Mouse (Mus musculus): ENCODE data around the gene Col18a1. TPM values are rescaled to one million over a fixed set of nuclear protein-coding genes. Genes with fewer than 3 reads are reported as not detected.
A peak's percentile ranks its signal among the peaks of the same experiment; 100 is the strongest.

The Col18a1 gene
- polyA plus RNA-seq, 1 experiment from 2014 or later = 48.6 TPM

DNA sequence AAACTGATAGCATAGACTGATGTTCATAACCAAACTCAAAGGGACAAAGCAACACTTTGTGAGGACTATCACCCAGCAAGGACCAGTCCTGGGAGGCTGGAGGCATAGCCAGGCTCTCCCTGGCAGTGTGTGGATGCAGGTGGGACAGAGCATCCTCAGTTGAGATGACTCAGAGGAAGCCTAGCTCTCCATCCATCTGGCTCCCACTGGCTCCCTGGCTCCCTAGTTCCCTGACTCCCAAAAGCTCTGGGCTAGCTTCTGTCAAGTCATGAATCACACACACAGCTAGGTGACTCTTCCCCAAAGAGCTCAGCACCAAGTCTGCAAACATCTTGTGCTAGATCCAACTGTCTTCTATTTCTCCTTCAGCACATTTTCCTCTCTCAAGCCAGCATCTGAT lies 72.5 kb downstream of the Col18a1 start:
- Histone ChIP-seq H3K9ac (ENCODE audit: low read depth, low read length) (no peak overlapping the region), H3K9me3 (ENCODE audit: control insufficient read depth, low read length) (peaks cover 4% of the 10 kb centered on the region; the same call in 1 of the 2 replicates), H3K4me1 (ENCODE audit: control insufficient read depth, insufficient read depth, low read length) (peaks cover 9% of the 10 kb centered on the region; the same call in 1 of the 2 replicates), H3K36me3 (ENCODE audit: control insufficient read depth, insufficient read depth, low read length) (no peaks in the 10 kb centered on the region), H3K27ac (ENCODE audit: low read length) (no peak overlapping the region), H3K4me3 (ENCODE audit: low read length) (no peak overlapping the region), H3K4me2 (ENCODE audit: low read depth, low read length) (no peak overlapping the region), H3K27me3 (replicated peaks; ENCODE audit: control insufficient read depth, insufficient read depth, low read length) (no peaks in the 10 kb centered on the region)
- no peak for ATAC-seq

DNA sequence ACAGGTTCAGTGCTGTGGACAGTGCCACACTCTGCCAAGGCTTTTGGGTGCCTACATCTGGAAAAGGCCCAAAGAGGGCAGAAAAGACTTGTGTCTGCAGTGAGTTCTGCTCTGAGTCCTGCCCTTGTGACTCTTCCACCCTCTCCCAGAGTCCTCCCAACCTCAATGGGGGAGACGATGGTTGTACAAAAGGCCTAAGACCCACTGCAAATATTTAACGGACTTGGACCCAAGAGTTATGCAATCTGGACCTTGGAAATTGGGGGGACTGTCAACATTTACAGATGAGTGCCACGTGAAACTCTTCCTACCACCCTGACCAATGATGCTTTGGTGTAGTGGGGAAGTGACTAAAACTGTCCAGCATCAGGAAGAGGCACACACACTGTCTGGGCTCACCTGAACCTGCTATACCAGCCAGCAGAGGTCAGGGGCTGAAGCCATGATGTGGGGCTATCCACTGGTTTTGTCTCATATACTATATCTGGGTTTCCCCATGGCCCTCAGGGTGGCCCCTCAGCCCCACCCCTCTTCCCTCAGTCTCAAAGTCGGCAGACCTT lies 74.7 kb downstream of the Col18a1 start:
- Histone ChIP-seq H3K9ac (ENCODE audit: low read depth, low read length) (no peak overlapping the region), H3K36me3 (ENCODE audit: control insufficient read depth, insufficient read depth, low read length) (no peaks in the 10 kb centered on the region), H3K27ac (ENCODE audit: low read length) (no peak overlapping the region), H3K4me3 (ENCODE audit: low read length) (no peak overlapping the region), H3K4me2 (ENCODE audit: low read depth, low read length) (no peak overlapping the region), H3K9me3 (ENCODE audit: control insufficient read depth, low read length) (peaks cover 4% of the 10 kb centered on the region; the same call in 1 of the 2 replicates), H3K27me3 (replicated peaks; ENCODE audit: control insufficient read depth, insufficient read depth, low read length) (no peaks in the 10 kb centered on the region), H3K4me1 (ENCODE audit: control insufficient read depth, insufficient read depth, low read length) (0 out of 2 replicates have a peak, but pooled peaks cover 5% of the 10 kb centered on the region)
- ATAC-seq = no peak
- 68% methylated on average over 4 of the region's 4 CpGs for WGBS

DNA sequence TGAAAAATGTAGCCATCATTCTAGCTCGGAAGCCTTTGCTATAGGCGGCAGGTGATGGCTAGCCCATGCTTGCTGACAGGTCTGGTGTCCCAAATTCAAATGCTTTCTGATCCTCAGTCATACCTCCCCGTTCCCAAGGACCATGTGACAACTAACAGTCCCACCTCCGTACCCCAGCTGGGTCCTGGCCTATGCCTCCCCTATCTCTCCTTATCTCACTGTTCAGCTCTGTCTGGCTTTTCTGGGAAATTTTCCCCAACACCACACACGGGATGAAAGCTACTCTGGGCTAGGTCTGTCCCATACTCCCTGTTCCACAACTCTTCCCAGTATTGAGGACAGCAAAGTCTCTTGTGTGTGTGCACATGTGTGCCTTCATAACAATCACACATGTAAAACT lies 76.3 kb downstream of the Col18a1 start:
- Histone ChIP-seq H3K9me3 (ENCODE audit: control insufficient read depth, low read length) (peaks cover 4% of the 10 kb centered on the region; the same call in 1 of the 2 replicates), H3K36me3 (ENCODE audit: control insufficient read depth, insufficient read depth, low read length) (no peaks in the 10 kb centered on the region), H3K4me3 (ENCODE audit: low read length) (no peak overlapping the region), H3K9ac (ENCODE audit: low read depth, low read length) (no peak overlapping the region), H3K27ac (ENCODE audit: low read length) (no peak overlapping the region), H3K27me3 (replicated peaks; ENCODE audit: control insufficient read depth, insufficient read depth, low read length) (no peaks in the 10 kb centered on the region), H3K4me1 (ENCODE audit: control insufficient read depth, insufficient read depth, low read length) (0 out of 2 replicates have a peak, but pooled peaks cover 5% of the 10 kb centered on the region), H3K4me2 (ENCODE audit: low read depth, low read length) (no peak overlapping the region)
- 65% methylated on average over 5 of the region's 5 CpGs for WGBS
- no peak for ATAC-seq

DNA sequence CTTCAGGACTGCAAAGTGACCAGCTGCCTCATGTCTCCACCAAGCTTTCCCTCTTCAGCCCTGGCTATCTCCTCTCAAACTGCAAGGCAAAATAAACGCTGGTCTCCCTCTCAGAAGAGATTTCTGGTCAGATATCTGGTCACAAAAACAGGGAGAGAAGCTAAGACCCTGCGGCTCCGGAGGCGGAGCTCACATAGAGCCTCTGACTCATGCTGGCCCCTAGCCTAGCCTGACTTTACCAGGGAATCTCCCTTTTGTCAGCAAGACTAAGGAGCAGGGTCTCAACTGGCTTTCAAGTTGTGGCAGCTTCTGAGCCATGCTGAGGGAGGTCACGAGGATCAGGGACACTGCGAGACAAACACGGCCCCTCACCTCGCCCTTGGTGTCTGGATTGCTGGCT lies 77.0 kb downstream of the Col18a1 start:
- H3K4me2 ChIP-seq (ENCODE audit: low read depth, low read length) = no peak overlapping the region
- no peaks in the 10 kb centered on the region for H3K27me3 ChIP-seq (replicated peaks; ENCODE audit: control insufficient read depth, insufficient read depth, low read length)
- ATAC-seq = peak; percentile 33; the same call in 1 of the 2 replicates
- H3K4me1 ChIP-seq (ENCODE audit: control insufficient read depth, insufficient read depth, low read length) = 0 out of 2 replicates have a peak, but pooled peaks cover 5% of the 10 kb centered on the region
- H3K36me3 ChIP-seq (ENCODE audit: control insufficient read depth, insufficient read depth, low read length) = no peaks in the 10 kb centered on the region
- peaks cover 4% of the 10 kb centered on the region; the same call in 1 of the 2 replicates for H3K9me3 ChIP-seq (ENCODE audit: control insufficient read depth, low read length)
- H3K27ac ChIP-seq (ENCODE audit: low read length) = no peak overlapping the region
- no peak overlapping the region for H3K4me3 ChIP-seq (ENCODE audit: low read length)
- 57% methylated on average over 8 of the region's 8 CpGs for WGBS
- H3K9ac ChIP-seq (ENCODE audit: low read depth, low read length) = no peak overlapping the region

DNA sequence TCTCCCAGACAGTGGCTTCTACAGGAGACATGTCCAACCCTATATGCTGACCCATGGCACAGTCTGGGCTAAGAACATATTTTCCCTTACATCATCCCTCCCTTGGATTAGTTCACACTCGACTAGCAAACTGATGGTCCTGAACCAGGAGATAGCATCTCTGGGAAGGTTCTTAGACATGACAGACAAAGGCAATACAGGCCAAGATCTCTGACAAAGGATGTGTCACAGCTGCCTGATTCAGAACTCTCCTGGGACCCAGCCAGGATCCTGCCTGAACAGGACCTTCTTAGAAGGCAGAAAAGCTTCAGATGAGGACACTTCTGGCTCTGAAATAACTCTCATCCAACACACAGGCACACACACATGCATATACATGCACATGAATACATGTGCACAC lies 81.8 kb downstream of the Col18a1 start:
- H3K36me3 ChIP-seq (ENCODE audit: control insufficient read depth, insufficient read depth, low read length) = no peaks in the 10 kb centered on the region
- H3K27ac ChIP-seq (ENCODE audit: low read length) = no peak overlapping the region

DNA sequence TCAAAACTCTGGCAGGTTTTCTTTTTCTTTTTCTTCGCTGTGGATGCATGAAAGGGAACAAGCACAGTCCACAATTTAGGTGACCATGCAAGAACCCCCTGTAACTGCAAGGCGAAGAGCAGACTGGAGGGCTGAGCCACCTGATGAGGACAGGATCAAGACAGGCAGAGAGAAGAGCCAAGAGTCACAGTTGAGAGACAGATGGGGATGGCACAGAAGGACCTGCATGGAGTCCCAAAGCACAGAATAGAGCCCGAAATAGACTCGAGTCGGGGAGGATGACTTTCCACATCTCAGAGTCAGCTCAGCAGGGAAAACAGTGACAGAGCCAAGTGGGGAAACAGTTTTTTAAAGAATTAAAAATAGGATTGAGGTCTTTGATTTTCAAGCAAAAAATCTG lies 83.4 kb downstream of the Col18a1 start:
- no peak for ATAC-seq
- peaks cover 5% of the 10 kb centered on the region; the same call in 1 of the 2 replicates for H3K4me1 ChIP-seq (ENCODE audit: control insufficient read depth, insufficient read depth, low read length)
- no peaks in the 10 kb centered on the region for H3K9me3 ChIP-seq (ENCODE audit: control insufficient read depth, low read length)
- H3K4me2 ChIP-seq (ENCODE audit: low read depth, low read length) = no peak overlapping the region
- no peak overlapping the region for H3K9ac ChIP-seq (ENCODE audit: low read depth, low read length)
- H3K36me3 ChIP-seq (ENCODE audit: control insufficient read depth, insufficient read depth, low read length) = no peaks in the 10 kb centered on the region
- H3K27ac ChIP-seq (ENCODE audit: low read length) = no peak overlapping the region
- H3K4me3 ChIP-seq (ENCODE audit: low read length) = no peak overlapping the region
- 62% methylated on average over 5 of the region's 5 CpGs for WGBS
- no peaks in the 10 kb centered on the region for H3K27me3 ChIP-seq (replicated peaks; ENCODE audit: control insufficient read depth, insufficient read depth, low read length)

More for the DNA sequence above, 81.8 kb downstream of the Col18a1 start:
- H3K9ac ChIP-seq (ENCODE audit: low read depth, low read length) = no peak overlapping the region
- no peak overlapping the region for H3K4me3 ChIP-seq (ENCODE audit: low read length)
- no peak overlapping the region for H3K4me2 ChIP-seq (ENCODE audit: low read depth, low read length)
- no peak for ATAC-seq
- H3K9me3 ChIP-seq (ENCODE audit: control insufficient read depth, low read length) = no peaks in the 10 kb centered on the region
- no peaks in the 10 kb centered on the region for H3K27me3 ChIP-seq (replicated peaks; ENCODE audit: control insufficient read depth, insufficient read depth, low read length)
- WGBS = 60% methylated on average over 1 of the region's 1 CpGs
- H3K4me1 ChIP-seq (ENCODE audit: control insufficient read depth, insufficient read depth, low read length) = 0 out of 2 replicates have a peak, but pooled peaks cover 4% of the 10 kb centered on the region

DNA sequence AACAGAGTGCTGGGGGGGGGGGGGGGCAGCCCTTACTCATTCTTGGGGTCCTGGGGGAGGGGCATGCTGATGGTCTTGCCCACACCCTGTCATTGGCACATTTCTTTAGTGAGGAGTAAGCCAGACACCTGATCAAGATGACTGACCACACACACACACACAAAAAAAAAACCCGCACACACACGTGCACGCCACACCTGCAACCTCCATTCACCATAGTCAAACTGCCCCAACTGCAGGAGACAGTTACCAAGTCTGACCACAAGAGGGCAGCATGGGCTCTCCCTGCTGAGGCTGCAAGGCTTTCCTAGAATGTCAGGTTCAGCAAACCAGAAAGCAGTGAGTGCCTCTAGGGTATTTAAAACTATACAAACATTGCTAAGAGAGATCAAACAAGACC lies 83.9 kb downstream of the Col18a1 start:
- H3K4me1 ChIP-seq (ENCODE audit: control insufficient read depth, insufficient read depth, low read length) = peaks cover 5% of the 10 kb centered on the region; the same call in 1 of the 2 replicates
- H3K4me2 ChIP-seq (ENCODE audit: low read depth, low read length) = no peak overlapping the region
- no peaks in the 10 kb centered on the region for H3K36me3 ChIP-seq (ENCODE audit: control insufficient read depth, insufficient read depth, low read length)
- ATAC-seq = no peak
- WGBS = 21% methylated on average over 3 of the region's 3 CpGs
- no peaks in the 10 kb centered on the region for H3K27me3 ChIP-seq (replicated peaks; ENCODE audit: control insufficient read depth, insufficient read depth, low read length)
- no peaks in the 10 kb centered on the region for H3K9me3 ChIP-seq (ENCODE audit: control insufficient read depth, low read length)
- H3K27ac ChIP-seq (ENCODE audit: low read length) = no peak overlapping the region
- no peak overlapping the region for H3K9ac ChIP-seq (ENCODE audit: low read depth, low read length)
- no peak overlapping the region for H3K4me3 ChIP-seq (ENCODE audit: low read length)

DNA sequence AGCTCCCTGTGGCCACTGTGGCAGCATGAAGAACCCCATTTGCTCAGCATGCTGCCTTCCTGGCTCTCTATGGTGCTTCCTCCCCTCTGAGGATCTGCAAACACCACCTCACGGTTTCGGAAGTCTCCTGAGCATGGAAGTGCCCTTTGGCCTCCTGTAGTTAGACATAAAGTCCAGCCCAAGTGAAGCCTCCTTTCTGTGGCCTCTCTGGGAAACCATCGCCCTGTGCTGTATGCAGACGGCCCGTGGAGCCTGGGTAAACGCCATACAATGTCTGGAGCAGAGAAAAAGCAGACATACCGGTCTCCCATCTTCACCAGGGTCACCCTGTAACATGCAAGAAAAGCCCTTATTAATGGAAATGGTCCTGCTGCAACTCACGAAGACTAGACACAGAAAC lies 87.4 kb downstream of the Col18a1 start:
- peak overlapping the region; percentile 55; the same call in 1 of the 2 replicates for H3K27ac ChIP-seq (ENCODE audit: low read length)
- WGBS = 52% methylated on average over 8 of the region's 8 CpGs
- peak; percentile 75 for ATAC-seq

DNA sequence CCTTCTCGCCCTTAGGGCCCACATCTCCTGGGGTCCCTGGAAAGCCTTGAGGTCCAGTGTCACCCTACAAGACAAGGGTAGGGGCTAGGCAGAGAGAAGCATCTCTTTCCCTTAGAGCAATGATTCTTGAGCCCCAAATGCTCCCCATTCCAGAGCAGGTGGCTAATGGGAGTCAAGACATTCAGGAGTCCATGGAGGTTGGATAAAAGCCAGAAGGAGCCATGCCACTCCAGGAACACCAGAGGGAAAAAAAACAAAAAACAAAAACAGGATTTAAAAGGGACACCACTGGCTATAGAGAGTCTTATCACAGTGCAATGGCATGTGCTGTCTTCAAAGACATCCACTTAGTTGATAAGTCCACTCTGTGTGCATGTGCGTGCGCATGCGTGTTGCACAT lies 87.9 kb downstream of the Col18a1 start:
- no peak overlapping the region for H3K9ac ChIP-seq (ENCODE audit: low read depth, low read length)
- WGBS = 93% methylated on average over 4 of the region's 4 CpGs

More for the DNA sequence above, 87.4 kb downstream of the Col18a1 start:
- Histone ChIP-seq H3K9me3 (ENCODE audit: control insufficient read depth, low read length) (no peaks in the 10 kb centered on the region), H3K4me2 (ENCODE audit: low read depth, low read length) (no peak overlapping the region), H3K36me3 (ENCODE audit: control insufficient read depth, insufficient read depth, low read length) (no peaks in the 10 kb centered on the region), H3K4me1 (ENCODE audit: control insufficient read depth, insufficient read depth, low read length) (peaks cover 5% of the 10 kb centered on the region; the same call in 1 of the 2 replicates), H3K4me3 (ENCODE audit: low read length) (no peak overlapping the region), H3K9ac (ENCODE audit: low read depth, low read length) (no peak overlapping the region), H3K27me3 (replicated peaks; ENCODE audit: control insufficient read depth, insufficient read depth, low read length) (no peaks in the 10 kb centered on the region)

More for the DNA sequence above, 87.9 kb downstream of the Col18a1 start:
- Histone ChIP-seq H3K27ac (ENCODE audit: low read length) (no peak overlapping the region), H3K4me1 (ENCODE audit: control insufficient read depth, insufficient read depth, low read length) (peaks cover 5% of the 10 kb centered on the region; the same call in 1 of the 2 replicates), H3K27me3 (replicated peaks; ENCODE audit: control insufficient read depth, insufficient read depth, low read length) (no peaks in the 10 kb centered on the region), H3K9me3 (ENCODE audit: control insufficient read depth, low read length) (no peaks in the 10 kb centered on the region), H3K36me3 (ENCODE audit: control insufficient read depth, insufficient read depth, low read length) (no peaks in the 10 kb centered on the region), H3K4me2 (ENCODE audit: low read depth, low read length) (no peak overlapping the region), H3K4me3 (ENCODE audit: low read length) (no peak overlapping the region)
- ATAC-seq = peak; percentile 26; the same call in 1 of the 2 replicates

All from intestine, embryonic 16.5 days (tissue).